Mouse (Mus musculus) CH12.LX (cell line): ENCODE results near the gene Madd. TPM values are rescaled to one million over a fixed set of nuclear protein-coding genes. Genes with fewer than 3 reads are reported as not detected.

Source experiments
- DNase-seq: peaks from one replicate; pipeline ENCODE4 v3.0.0-alpha.2; 2013; ENCODE audit errors: extremely low read depth
- H3K27ac ChIP-seq: 2 replicates; pipeline ENCODE4 v1.5.1; 2012; ENCODE audit warnings: low read depth, mild to moderate bottlenecking, control low read depth, moderate library complexity; ENCODE audit not compliant: insufficient read depth
- H3K27me3 ChIP-seq: replicated peaks from 2 replicates; pipeline ENCODE3; 2012; ENCODE audit warnings: inconsistent platforms
- H3K36me3 ChIP-seq, 2 experiments: replicated peaks in 1 of 2; 2 replicates each; pipeline versions ENCODE3 to v1.6.1; 2012; ENCODE audit warnings: inconsistent platforms in 1 of 2, low read length in 1 of 2, mild to moderate bottlenecking in 1 of 2, mixed read lengths in 1 of 2, moderate library complexity in 1 of 2; ENCODE audit not compliant: control insufficient read depth in 1 of 2, insufficient read depth in 1 of 2
- H3K4me1 ChIP-seq, 2 experiments: 2 replicates each; pipeline ENCODE4 v1.6.1; 2012; ENCODE audit warnings: inconsistent platforms in 1 of 2, moderate library complexity in 1 of 2; ENCODE audit not compliant: insufficient read depth in 2 of 2, control insufficient read depth in 1 of 2
- H3K4me2 ChIP-seq: 2 replicates; pipeline ENCODE4 v1.6.1; 2012; ENCODE audit warnings: low read depth, mild to moderate bottlenecking, control low read depth; ENCODE audit not compliant: poor library complexity, insufficient read depth, severe bottlenecking
- H3K4me3 ChIP-seq, 3 experiments: fragments of 150-350 bp in 1 of 3; sonication (generic) in 1 of 3; replicated peaks in 1 of 3; 2 replicates each; pipeline versions ENCODE3 to v1.5.1; 2011 to 2012; ENCODE audit warnings: low read depth in 2 of 3, low read length in 2 of 3, mild to moderate bottlenecking in 2 of 3, moderate library complexity in 2 of 3, control low read depth in 1 of 3, improper control_type of control experiment in 1 of 3, inconsistent platforms in 1 of 3, mixed read lengths in 1 of 3; ENCODE audit not compliant: poor library complexity in 1 of 3
- H3K79me2 ChIP-seq: replicated peaks from 2 replicates; pipeline ENCODE4 v1.6.1; 2012; ENCODE audit warnings: mild to moderate bottlenecking, moderate library complexity; ENCODE audit not compliant: control insufficient read depth, poor library complexity, insufficient read depth, severe bottlenecking; ENCODE audit errors: extremely low read depth
- H3K9ac ChIP-seq: 2 replicates; pipeline ENCODE4 v1.6.1; 2012; ENCODE audit warnings: low read depth, mild to moderate bottlenecking, control low read depth, moderate library complexity; ENCODE audit not compliant: insufficient read depth
- H3K9me3 ChIP-seq: replicated peaks from 2 replicates; pipeline ENCODE3; 2012; ENCODE audit warnings: low read length, inconsistent platforms, mixed read lengths
- BHLHE40 ChIP-seq: IDR thresholded peaks from 2 replicates; pipeline ENCODE4 v1.6.1; 2011; ENCODE audit warnings: mild to moderate bottlenecking, low read depth, low read length, improper control_type of control experiment
- JUN ChIP-seq: IDR thresholded peaks from 2 replicates; pipeline ENCODE4 v1.6.1; 2011; ENCODE audit warnings: low read depth, mild to moderate bottlenecking, low read length, improper control_type of control experiment, moderate library complexity; ENCODE audit not compliant: insufficient read depth
- JUND ChIP-seq: conservative IDR thresholded peaks from 2 replicates; pipeline ENCODE4 v1.6.1; 2011; ENCODE audit warnings: low read depth, low read length, improper control_type of control experiment
- MAZ ChIP-seq: IDR thresholded peaks from 2 replicates; pipeline ENCODE4 v1.6.1; 2012; ENCODE audit warnings: low read depth, mild to moderate bottlenecking, inconsistent platforms, low read length, improper control_type of control experiment, moderate library complexity
- dilution Hi-C: fragments of 300-500 bp; cut with MboI; formaldehyde crosslinking; loops from 2 replicates; pipeline ENCODE4 v1.14.3; 2020; ENCODE audit warnings: low sequenced_read_pairs; ENCODE audit not compliant: extremely low pct_unique_long_range_greater_than_20kb, extremely low pct_ligation_motif_present
- in situ Hi-C: fragments of 300-500 bp; cut with MboI; formaldehyde crosslinking; loops from 3 replicates; pipeline ENCODE4 v1.14.3; 2019; ENCODE audit warnings: low sequenced_read_pairs, low pct_ligation_motif_present, low pct_unique_long_range_greater_than_20kb, mixed read lengths
- polyA plus RNA-seq: library from polyadenylated mRNA; unstranded; fragments of >175 nt; gene quantifications from 2 replicates; pipeline ENCODE4 v1.2.1, GENCODE M21; 2012; ENCODE audit warnings: low read depth; ENCODE audit not compliant: insufficient read length
- total RNA-seq, 2 experiments: library from RNA; depleted of rRNA; stranded (reverse); fragments of 300-350 nt in 1 of 2; fragments of >200 nt in 1 of 2; gene quantifications; 2 replicates each; pipeline ENCODE4 v1.2.3; 2012 to 2014

Madd gene
- total and polyA plus RNA-seq, 3 experiments: 4.8 to 15.6 (median 14.6) TPM

DNA sequence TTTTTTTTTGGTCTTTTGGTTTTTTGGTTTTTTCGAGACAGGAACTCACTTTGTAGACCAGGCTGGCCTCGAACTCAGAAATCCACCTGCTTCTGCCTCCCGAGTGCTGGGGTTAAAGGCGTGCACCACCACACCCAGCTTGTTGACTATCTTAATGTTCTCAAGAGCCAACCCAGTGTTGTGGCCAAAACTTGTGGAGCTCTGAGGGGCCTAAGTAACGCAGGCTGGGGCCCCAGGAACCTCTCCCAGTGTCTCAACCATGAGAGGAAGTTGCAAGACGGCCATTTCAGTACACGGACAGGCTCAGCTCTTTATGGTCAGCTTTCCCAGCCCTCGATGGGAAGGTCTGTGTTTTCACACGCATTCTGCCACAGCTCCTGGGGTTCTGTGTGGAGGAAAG is 94.7 kb downstream of the Madd start:
- H3K36me3 ChIP-seq: no peaks in the 10 kb centered on the region
- in situ Hi-C loops (no loop called here), dilution Hi-C loops (no loop called here)
- no peak for TF ChIP-seq BHLHE40
- TF ChIP-seq MAZ: no peak
- no peak for TF ChIP-seq JUN
- DNase-seq: no peak
- H3K27me3 ChIP-seq: no peaks in the 10 kb centered on the region
- no peaks in the 10 kb centered on the region for H3K79me2 ChIP-seq
- H3K9ac ChIP-seq: no peak overlapping the region
- no peak overlapping the region for H3K4me3 ChIP-seq
- H3K4me2 ChIP-seq: no peak overlapping the region
- peaks cover 13 to 63% of the 10 kb centered on the region in 2 experiments for H3K4me1 ChIP-seq
- H3K27ac ChIP-seq: no peak overlapping the region
- no peaks in the 10 kb centered on the region for H3K9me3 ChIP-seq

DNA sequence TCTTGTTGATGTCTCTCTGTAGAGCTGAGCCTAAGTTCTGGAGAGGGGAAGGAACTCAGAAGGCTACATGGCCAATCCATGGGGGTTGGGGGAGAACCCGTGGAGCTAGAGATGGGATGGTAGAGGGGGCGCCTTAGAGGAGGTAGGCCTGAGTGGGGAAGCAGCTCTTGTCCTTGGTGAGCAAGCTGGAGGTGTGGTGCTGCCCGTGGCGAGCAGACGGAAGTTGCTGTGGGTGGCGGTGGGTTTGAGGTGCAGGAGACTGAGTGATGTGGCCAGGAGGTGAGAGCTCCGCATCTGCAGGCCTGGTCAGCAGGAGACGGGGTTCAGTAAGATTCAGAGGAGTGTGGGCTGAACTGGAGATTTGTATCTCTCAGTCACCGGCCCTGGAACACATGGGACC is 96.2 kb downstream of the Madd start:
- no peak for DNase-seq

More for the DNA sequence above, 96.2 kb downstream of the Madd start:
- H3K27ac ChIP-seq: no peak overlapping the region
- no peak overlapping the region for H3K4me3 ChIP-seq
- no peaks in the 10 kb centered on the region for H3K36me3 ChIP-seq
- peaks cover 24 to 69% of the 10 kb centered on the region in 2 experiments for H3K4me1 ChIP-seq
- no peak overlapping the region for H3K4me2 ChIP-seq
- no peaks in the 10 kb centered on the region for H3K79me2 ChIP-seq
- TF ChIP-seq JUND: no peak
- no peak overlapping the region for H3K9ac ChIP-seq
- no peaks in the 10 kb centered on the region for H3K27me3 ChIP-seq
- in situ Hi-C loops (no loop called here), dilution Hi-C loops (no loop called here)
- H3K9me3 ChIP-seq: no peaks in the 10 kb centered on the region

Other genes starting within 250 kb of the Madd start
- gene Celf1, start 243.5 kb downstream of the Madd start, total RNA-seq (2012; rRNA removed): 29.7 and 33.8 TPM in 2 replicates
- gene Celf1, start 243.5 kb downstream of the Madd start, total RNA-seq (2014; rRNA removed): 50.9 and 52.8 TPM in 2 replicates
- 67.4 and 69.7 TPM in 2 replicates for gene Celf1, start 243.5 kb downstream of the Madd start, polyA plus RNA-seq
- gene Rapsn, start 148.2 kb downstream of the Madd start, total RNA-seq (2012; rRNA removed): 0.08 TPM in 1 of 2 replicates, not detected in the other
- 0.15 TPM in 1 of 2 replicates, not detected in the other for gene Rapsn, start 148.2 kb downstream of the Madd start, total RNA-seq (2014; rRNA removed)
- gene Rapsn, start 148.2 kb downstream of the Madd start, polyA plus RNA-seq: 0.40 TPM in 1 of 2 replicates, not detected in the other
- 214 and 283 TPM in 2 replicates for gene Psmc3, start 129.8 kb downstream of the Madd start, total RNA-seq (2012; rRNA removed)
- gene Psmc3, start 129.8 kb downstream of the Madd start, total RNA-seq (2014; rRNA removed): 242 and 257 TPM in 2 replicates
- 284 and 353 TPM in 2 replicates for gene Psmc3, start 129.8 kb downstream of the Madd start, polyA plus RNA-seq
- gene Slc39a13, start 113.4 kb downstream of the Madd start, total RNA-seq (2012; rRNA removed): 7.5 and 8.4 TPM in 2 replicates
- 3.5 and 4.3 TPM in 2 replicates for gene Slc39a13, start 113.4 kb downstream of the Madd start, total RNA-seq (2014; rRNA removed)
- gene Slc39a13, start 113.4 kb downstream of the Madd start, polyA plus RNA-seq: 7.2 and 8.1 TPM in 2 replicates
- gene Spi1, start 101.4 kb downstream of the Madd start, total RNA-seq (2012; rRNA removed): 22.7 and 24.7 TPM in 2 replicates
- gene Spi1, start 101.4 kb downstream of the Madd start, total RNA-seq (2014; rRNA removed): 29.7 and 42.6 TPM in 2 replicates
- 35.2 and 45.7 TPM in 2 replicates for gene Spi1, start 101.4 kb downstream of the Madd start, polyA plus RNA-seq
- gene Mybpc3, start 65.7 kb downstream of the Madd start, total RNA-seq (2012; rRNA removed): 0.04 TPM in 2 replicates
- gene Mybpc3, start 65.7 kb downstream of the Madd start, total RNA-seq (2014; rRNA removed): 0.07 and 0.15 TPM in 2 replicates
- 0.27 TPM in 2 replicates for gene Mybpc3, start 65.7 kb downstream of the Madd start, polyA plus RNA-seq
- 0.50 and 0.93 TPM in 2 replicates for gene Nr1h3, start 19.0 kb upstream of the Madd start, total RNA-seq (2012; rRNA removed)
- gene Nr1h3, start 19.0 kb upstream of the Madd start, total RNA-seq (2014; rRNA removed): 0.17 and 0.59 TPM in 2 replicates
- 0.19 TPM in 1 of 2 replicates, not detected in the other for gene Nr1h3, start 19.0 kb upstream of the Madd start, polyA plus RNA-seq
- gene Acp2, start 19.0 kb upstream of the Madd start, total RNA-seq (2012; rRNA removed): 3.1 and 4.2 TPM in 2 replicates
- 2.4 and 2.9 TPM in 2 replicates for gene Acp2, start 19.0 kb upstream of the Madd start, total RNA-seq (2014; rRNA removed)
- gene Acp2, start 19.0 kb upstream of the Madd start, polyA plus RNA-seq: 3.1 TPM in 2 replicates
- 11.0 and 13.9 TPM in 2 replicates for gene Ddb2, start 53.1 kb upstream of the Madd start, total RNA-seq (2012; rRNA removed)
- 20.2 and 23.4 TPM in 2 replicates for gene Ddb2, start 53.1 kb upstream of the Madd start, total RNA-seq (2014; rRNA removed)
- 14.1 and 15.2 TPM in 2 replicates for gene Ddb2, start 53.1 kb upstream of the Madd start, polyA plus RNA-seq
- 5.3 and 9.1 TPM in 2 replicates for gene Pacsin3, start 72.1 kb upstream of the Madd start, total RNA-seq (2012; rRNA removed)
- gene Pacsin3, start 72.1 kb upstream of the Madd start, total RNA-seq (2014; rRNA removed): 1.2 and 1.5 TPM in 2 replicates
- gene Pacsin3, start 72.1 kb upstream of the Madd start, polyA plus RNA-seq: 1.4 and 3.1 TPM in 2 replicates
- 57.0 and 71.6 TPM in 2 replicates for gene Arfgap2, start 81.1 kb upstream of the Madd start, total RNA-seq (2012; rRNA removed)
- gene Arfgap2, start 81.1 kb upstream of the Madd start, total RNA-seq (2014; rRNA removed): 48.3 and 55.1 TPM in 2 replicates
- 77.6 and 80.0 TPM in 2 replicates for gene Arfgap2, start 81.1 kb upstream of the Madd start, polyA plus RNA-seq